Mouse (Mus musculus) ovary, postnatal 14 days (tissue): ENCODE data around the gene Ly6g6f.

ENCODE experiments used
- DNase-seq: peaks from one replicate; pipeline ENCODE4 v3.0.0; 2022; ENCODE audit warnings: low spot score

Ly6g6f gene

GRCm38 (mm10) chr17:35077786-35078233, 7.6 kb downstream of the Ly6g6f start, which contains the start of gene Ly6g6d:
Ly6g6d (minus strand) TSS chr17:35078065.
- no peak for DNase-seq

GRCm38 (mm10) chr17:35077285-35077684, 8.1 kb downstream of the Ly6g6f start:
- no peak for DNase-seq

- DNase-seq = no peak
These were observed 8.8 kb downstream of the Ly6g6f start, which contains the start of gene Ly6g6e for GRCm38 (mm10) chr17:35076507-35077176. Ly6g6e (plus strand) TSS chr17:35076902.

- no peak for DNase-seq
These were observed 11.3 kb downstream of the Ly6g6f start for GRCm38 (mm10) chr17:35074097-35074496.

GRCm38 (mm10) chr17:35071454-35071853, 14.0 kb downstream of the Ly6g6f start:
- DNase-seq = no peak

- DNase-seq = no peak
These were observed 14.7 kb downstream of the Ly6g6f start for GRCm38 (mm10) chr17:35070556-35071229.

GRCm38 (mm10) chr17:35068213-35068914, 17.0 kb downstream of the Ly6g6f start:
- no peak for DNase-seq

- DNase-seq = no peak
These were observed 19.3 kb downstream of the Ly6g6f start, which contains the start of gene Mpig6b for GRCm38 (mm10) chr17:35066084-35066483. Mpig6b (minus strand) TSS chr17:35066184.

- DNase-seq = no peak
These were observed 20.2 kb downstream of the Ly6g6f start, which contains the start of gene Ly6g6c for GRCm38 (mm10) chr17:35064951-35065947. Ly6g6c (plus strand) TSS chr17:35065388.

GRCm38 (mm10) chr17:35064378-35064877, 21.0 kb downstream of the Ly6g6f start:
- DNase-seq = no peak

- DNase-seq = no peak
These were observed 21.9 kb downstream of the Ly6g6f start for GRCm38 (mm10) chr17:35063466-35063865.

GRCm38 (mm10) chr17:35061299-35061698, 24.1 kb downstream of the Ly6g6f start:
- no peak for DNase-seq

GRCm38 (mm10) chr17:35060737-35061297, 24.6 kb downstream of the Ly6g6f start:
- DNase-seq = no peak

- no peak for DNase-seq
These were observed 25.3 kb downstream of the Ly6g6f start for GRCm38 (mm10) chr17:35060071-35060470.

GRCm38 (mm10) chr17:35058911-35059892, 26.2 kb downstream of the Ly6g6f start, which contains the start of gene Ddah2:
Ddah2 (plus strand) TSS chr17:35059035.
- DNase-seq = peak; percentile 90

GRCm38 (mm10) chr17:35058316-35058715, 27.1 kb downstream of the Ly6g6f start:
- no peak for DNase-seq

- DNase-seq = no peak
These were observed 28.3 kb downstream of the Ly6g6f start for GRCm38 (mm10) chr17:35057090-35057489.

- DNase-seq = no peak
These were observed 29.5 kb downstream of the Ly6g6f start for GRCm38 (mm10) chr17:35055691-35056495.
